Mouse (Mus musculus) kidney, adult 8-10 months (tissue): ENCODE results near the gene Krt13.
A peak's percentile ranks its signal among the peaks of the same experiment; 100 is the strongest.

Experiments
- DNase-seq, 2 experiments: peaks; one replicate each; pipeline ENCODE4 v3.0.0; 2022

Krt13 gene

DNA sequence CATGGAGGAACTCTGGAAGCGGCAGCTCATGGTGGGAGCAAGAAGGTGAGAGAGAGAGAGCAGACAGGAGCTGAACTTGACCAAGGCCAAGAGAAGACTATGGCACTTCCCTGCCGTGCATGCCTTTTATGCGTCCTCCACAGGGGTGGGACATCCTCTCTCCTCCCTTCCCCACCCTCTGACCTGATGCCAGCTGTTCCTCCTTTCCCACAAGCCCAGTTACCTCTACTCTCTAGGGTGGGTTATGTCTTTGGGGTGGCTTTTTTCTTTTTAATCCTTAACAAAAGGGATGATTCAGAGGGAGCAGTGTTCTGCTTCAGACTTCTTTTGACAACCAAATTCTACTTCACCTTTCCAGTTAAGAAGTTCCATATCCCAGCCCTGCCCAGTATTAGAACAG lies at the start of gene Krt13:
TSS of gene Krt13 (minus strand) at position 101 of the 400 bp plus-strand sequence.
- DNase-seq = no peak

DNA sequence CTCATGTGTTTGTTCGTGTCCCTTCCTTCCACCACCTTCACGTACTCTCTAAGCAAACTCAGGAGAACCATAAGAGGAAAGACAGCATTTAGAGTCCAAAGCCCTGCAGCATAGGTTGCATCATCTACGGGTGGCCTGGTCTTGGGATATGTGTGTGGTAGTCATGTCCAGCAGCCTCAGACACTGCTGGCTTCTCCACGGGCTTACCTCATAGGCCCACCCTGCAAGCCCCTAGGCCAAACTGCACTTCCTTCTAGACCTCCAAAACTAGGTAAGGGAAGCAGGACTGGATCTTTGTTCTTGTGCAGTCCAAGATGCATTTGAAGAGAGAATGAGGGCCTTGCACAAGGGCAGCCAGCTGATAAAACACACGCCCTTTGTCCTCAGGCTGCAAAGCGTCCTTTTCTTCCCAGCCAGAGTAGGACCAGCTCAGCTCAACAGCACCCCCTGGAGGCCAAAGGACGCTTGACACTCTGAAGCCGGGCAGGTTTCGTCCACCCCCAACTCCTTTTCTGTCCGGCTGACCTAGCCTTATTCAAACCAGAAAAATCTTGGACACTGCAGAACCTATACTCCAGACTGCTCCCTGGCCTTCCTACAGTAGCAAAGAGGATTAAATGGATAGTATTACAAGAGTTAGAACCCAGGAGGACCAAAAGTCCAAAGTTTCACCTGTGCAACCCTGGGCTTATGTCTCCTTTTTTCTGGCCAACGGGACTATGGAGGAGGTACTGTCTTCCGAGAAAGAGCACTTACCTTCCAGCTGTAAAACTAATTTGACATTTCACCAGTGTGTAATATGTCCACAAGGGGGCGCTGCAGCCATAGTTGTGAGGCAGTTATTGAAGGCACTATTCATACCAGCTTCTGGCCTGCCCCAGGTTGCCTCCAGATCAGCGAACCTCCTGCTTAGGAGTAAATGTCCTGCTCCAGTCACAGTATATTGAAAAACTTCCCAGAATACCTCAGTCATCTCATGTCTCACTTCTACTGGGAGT lies 47.7 kb upstream of the Krt13 start:
- peak; percentile 33 to 65 for DNase-seq

DNA sequence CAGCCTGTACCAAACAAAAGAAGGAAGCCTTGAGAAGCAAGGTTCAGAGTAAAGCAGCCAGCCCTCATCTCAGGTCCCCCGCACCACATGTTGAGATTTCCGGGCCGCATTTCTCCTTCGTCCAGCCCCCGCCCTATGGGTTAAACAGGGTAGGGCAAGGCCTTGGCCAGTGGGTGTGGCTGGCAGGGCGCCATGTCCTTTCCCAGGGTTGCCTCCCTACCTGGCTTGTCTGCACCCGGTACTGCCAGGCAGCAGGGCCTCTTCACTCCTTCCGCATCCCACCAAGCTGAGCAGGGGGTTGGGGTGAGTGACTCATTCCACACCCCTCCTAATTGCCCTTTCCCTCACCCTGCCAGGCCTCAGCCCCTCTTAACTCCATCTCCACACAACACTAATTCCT lies 46.7 kb upstream of the Krt13 start:
- no peak for DNase-seq

DNA sequence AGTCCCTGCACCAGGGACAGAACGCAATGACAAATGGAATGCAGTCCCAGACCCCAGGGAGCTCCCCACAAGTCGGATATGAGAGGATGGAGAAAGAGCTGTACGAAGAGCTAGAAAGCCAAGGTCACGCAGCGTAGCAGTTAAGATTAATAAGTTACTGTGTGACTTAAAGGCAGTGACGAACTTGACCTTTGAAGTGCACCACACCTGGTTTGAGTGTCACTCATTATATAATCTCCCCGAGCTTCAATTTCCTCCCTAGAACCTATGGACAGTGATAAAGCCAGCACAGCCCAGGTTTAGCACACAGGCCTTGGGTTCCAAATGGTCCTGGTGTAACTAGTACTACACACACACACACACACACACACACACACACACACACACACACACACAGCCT lies 43.0 kb upstream of the Krt13 start:
- DNase-seq = peak; percentile 28 to 41

DNA sequence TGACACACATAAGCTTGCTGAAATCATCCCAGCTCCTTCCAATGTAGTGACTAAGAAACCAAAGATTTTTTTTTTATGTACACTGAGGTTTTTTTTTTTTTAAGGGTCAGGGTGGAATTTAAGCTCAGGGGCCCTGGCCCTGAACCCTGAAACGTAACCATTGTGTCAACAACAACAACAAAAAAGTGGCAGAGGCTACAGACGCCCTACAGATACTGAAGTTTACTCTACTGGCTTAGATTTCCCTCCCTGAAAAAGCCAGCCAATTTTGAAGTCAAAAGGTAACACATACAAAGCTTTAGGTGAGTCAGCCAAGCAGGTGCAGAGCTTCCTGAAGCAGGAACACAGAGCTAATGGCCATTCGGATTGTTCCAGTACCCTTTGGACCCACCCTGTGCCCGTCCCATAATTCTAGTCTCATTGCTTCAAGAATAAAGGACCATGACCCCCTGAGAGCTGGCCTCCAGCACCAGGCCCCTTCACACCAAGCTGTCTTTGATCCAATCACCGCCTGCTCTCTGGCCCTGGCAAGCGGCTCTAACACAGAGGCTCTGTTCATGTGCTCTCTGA lies 36.6 kb upstream of the Krt13 start:
- DNase-seq = no peak

DNA sequence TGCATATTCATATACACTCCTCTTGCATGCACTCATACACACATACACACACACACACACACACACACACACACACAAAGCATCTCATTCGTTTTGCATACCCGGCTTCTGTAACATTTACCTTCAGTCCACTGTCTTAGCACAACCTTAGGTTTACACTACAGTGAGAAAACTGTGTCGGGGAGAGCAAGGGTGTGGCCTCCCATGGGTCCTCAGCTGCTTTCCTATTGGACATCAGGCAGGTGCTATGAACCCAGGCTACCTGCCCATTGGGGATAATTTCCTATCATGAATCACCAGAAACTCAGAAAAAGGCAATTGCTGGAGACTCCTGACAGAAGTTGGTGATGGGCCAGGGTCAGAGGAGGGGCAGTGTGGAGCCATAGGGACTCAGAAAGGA lies 36.0 kb upstream of the Krt13 start:
- DNase-seq = no peak

DNA sequence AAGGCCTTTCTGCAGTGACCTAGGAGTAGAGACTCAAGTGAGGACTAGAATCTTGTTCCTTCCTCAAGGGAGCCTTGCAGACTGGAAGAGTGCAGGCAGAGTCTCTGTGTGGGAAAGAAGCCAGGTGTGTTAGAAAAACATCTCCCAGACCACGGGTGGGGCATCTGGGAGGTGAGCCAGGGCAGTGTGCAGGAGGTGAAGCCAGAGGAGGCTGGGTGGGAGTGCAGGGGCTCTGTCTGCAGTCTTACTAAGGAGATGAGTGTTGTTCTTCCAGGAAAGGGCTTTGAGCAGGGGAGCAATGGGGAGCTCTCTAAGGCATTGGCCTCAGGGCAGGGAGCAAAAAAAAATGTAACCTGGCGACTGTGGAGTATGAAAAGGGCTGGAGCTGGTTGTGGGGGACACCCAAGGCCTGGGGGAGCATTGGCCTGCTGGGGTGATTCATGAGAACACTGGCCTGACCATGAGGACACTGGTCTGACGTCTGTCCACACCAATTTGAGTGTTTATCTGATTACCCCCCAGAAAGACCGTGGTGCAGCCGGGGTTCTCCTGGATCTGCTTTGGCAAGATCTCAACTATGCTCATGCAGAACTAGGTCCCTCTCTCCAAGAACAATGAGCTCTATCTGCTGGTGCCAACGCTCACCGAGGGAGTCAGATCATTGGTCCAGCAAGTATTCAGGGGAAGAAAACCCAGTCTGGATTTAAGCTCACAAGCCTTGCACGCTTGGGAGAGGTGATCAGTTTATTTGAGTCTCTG lies 34.3 kb upstream of the Krt13 start:
- DNase-seq = no peak

DNA sequence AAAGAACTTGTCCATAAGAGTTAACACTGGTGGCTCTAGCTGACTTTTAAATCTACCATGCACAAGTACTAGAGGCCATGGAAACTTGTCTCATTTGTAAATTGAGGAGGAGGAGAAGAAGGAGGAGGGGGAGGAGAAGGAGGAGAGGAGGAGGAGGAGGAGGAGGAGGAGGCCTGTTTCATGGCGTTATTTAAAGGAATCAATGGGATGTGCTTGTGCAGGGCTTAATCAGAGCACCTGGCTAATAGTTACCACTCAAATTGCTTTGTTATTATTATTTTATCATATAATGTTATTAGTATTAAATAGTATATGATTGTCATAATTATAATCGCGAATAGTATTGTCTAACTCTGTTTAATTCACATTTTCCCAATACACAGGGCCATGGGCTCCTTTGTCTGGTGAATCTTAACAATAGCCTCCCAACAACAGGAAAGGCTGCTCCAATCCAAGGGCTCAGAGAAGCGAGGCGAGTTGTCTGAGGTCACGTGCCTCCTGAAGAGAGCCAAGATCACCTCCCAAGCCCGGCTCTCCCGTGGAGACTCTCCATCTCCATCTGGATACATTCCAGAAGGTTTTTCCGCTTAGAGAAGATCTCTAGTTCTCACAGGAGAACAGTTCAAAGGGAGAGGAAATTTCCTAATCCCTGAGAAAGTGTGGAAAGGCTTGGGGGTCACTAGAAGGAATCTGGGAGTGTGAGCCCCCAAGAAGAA lies 27.4 kb upstream of the Krt13 start, which contains the start of gene Krt19:
TSS of gene Krt19 (minus strand) at position 51 of the 716 bp plus-strand sequence.
- no peak for DNase-seq

DNA sequence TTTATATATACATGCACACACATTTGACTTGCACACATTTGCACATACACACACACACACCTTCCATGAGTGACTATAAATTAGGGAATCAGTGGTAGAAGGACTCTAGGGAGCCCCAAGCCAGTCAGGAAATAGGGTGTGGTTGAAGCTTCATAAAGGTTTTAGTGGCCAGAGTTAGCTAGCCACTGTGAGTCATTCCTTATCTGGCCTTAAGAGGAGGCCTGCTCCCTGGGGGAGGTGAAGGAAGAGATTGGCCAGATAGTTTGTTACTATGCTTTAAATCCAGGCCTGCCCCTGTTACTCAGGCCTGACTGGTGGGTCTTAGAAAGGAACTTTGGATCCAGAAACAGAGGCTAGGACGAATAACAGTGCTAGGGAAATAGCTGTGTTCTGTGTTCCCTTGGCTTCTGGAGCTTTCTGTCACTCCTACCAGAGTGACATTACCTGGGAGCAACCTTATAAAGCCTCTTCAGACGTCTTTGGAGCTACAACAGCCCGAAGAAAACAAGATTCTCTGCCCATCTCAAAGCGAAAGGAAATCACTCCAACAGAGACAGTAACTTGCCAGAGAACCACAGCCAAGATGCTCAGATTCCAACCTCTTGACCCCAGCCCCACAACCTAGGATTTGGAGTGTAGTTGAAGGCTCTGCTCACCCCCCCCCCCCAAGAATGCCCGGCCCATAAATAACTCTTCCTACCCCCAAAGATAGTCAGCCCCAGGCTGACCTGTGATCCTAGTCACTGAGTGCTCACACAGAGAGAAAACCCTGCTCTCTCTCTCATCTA lies 26.4 kb upstream of the Krt13 start:
- no peak for DNase-seq

DNA sequence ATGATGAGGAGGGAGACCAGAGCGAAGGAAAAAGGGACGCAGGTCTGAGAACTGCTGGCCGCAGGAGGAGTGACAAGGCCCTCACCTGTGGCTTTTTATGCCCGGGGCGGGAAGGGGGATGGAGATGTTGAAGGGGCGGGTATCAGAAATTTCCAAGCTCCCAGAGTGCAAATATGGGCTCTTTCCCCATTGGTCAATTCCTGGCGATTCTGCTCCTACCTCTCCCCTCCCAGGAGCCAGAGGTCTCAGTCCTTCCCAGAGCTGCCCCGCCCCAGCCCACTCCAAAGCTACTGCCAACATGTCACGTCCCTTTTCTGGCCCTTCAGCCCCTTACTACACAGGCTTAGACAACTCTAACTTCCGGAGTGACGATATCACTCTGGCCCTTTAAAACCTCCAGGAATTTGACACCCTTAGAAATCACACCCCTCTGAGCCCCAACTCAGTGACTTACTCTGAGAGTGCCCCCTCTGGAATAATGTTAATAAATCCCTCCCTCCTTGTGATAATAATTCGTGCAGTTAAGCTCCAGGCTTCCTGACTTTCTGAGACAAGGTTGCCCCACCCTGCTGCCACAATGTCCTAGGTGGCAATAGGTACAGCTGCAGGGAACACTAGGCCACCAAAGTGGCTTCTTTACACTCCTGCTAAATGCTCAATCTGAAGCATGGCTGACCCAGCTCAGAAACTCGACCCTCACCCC lies 24.6 kb upstream of the Krt13 start:
- no peak for DNase-seq

DNA sequence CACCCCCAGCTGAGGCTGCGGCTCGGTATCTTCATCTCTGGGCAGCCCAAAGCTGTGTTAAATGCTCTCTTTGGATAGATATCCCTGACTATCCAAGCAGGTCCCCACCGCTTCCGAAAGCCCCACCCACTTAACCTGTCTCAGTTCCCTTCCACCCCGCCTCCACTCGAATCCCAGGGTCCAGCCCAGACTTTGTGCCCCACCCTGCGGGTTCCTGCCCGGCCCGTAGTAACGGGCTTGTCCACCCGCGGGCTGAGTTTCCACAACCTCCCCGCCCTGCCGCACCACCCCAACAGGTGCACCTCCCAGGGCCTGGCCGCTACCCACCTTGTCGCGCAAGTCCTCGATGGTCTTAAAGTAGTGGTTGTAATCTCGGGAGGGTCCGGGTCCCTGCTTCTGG lies 23.7 kb upstream of the Krt13 start:
- peak; percentile 19 for DNase-seq

DNA sequence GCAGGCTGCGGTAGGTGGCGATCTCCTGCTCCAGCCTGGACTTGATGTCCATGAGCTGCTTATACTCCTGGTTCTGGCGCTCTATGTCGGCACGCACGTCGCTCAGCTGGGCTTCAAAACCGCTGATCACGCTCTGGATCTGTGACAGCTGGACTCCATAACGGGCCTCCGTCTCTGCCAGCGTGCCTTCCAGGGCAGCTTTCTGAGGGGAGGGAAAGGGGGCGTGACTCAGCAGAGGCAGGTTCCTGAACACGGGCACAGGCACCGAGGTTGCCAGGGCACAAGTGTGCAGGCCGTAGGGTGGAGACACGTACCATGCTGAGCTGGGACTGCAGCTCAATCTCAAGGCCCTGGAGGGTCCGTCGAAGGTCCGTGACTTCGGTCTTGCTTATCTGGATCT lies 19.6 kb upstream of the Krt13 start:
- DNase-seq = peak in 1 of 2 experiments; percentile 17

DNA sequence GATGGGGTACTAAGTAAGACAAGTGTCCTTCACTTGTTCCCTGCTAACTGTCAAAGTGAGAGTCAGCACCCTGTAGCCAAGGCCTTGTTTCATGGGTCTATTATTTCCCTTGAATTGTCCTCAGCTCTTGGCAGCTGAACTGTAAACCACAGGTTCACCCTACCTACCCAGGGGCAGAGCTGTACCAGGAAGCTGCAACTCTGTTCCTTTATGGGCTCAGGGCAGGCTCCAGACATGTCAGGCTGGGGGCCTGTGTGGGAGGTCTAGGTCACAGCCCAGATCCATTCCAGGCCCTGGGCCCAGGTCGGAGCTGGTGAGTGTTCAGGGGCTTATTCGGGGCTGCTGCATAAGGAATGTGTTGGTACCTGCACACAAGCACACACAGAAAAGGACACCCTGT lies 18.0 kb upstream of the Krt13 start:
- no peak for DNase-seq

DNA sequence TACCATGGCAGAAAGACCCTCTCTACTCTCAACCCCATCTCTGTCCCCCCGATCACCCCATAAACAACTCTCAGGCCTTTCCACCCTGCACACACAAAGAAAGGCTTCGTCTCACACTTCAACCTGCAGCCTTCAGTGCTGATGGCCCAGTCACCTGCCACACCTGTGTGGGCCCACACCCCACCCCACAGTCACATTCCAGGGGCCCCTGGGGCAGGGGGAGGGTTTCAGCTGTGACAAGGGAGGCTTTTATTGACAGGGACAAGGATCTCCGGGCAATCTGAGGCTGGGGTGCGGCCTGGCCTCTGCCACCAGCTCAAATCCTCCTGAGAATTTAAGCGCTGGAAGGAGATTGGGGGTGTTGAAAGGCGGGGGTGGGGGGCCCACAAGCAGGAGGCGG lies 17.4 kb upstream of the Krt13 start:
- DNase-seq = no peak

DNA sequence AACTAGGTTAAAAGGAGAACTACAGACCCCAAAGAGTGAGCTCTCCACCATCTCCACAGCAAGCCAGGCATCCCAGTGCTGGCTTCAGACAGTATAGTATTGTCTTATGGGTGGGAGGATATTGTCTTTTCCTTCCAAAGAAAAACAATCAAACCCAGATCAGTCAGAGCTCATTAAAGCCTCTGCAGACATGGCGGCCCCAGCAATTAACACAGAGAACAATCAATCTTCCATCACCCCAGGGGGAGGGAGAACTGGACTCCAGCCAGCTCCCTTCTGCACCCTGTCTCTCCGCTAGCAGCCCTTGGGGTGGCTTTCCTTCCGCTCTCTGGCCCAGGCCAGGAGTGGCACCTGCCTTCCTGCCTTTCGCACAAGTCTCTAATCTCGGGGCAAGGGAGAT lies 16.3 kb upstream of the Krt13 start:
- no peak for DNase-seq

DNA sequence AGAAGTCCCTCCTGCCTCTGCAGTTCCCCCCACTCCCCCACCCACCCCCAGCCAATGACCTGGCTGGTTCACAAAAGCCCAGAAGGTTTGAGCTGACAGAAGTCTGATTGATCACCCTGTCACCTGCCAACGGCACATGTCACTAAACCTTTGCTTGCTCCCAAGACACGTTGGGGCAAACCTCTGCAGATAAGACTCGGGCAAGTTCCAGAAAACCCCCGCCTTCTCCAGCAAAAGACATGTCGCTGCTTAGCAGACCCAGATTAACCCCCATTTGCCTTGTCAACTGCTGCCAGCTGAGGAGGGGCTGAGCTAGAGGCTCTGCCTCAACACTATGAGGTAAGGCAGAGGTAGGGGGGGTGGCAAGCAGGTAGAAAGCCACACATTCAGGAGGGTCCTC lies 15.2 kb upstream of the Krt13 start:
- no peak for DNase-seq

DNA sequence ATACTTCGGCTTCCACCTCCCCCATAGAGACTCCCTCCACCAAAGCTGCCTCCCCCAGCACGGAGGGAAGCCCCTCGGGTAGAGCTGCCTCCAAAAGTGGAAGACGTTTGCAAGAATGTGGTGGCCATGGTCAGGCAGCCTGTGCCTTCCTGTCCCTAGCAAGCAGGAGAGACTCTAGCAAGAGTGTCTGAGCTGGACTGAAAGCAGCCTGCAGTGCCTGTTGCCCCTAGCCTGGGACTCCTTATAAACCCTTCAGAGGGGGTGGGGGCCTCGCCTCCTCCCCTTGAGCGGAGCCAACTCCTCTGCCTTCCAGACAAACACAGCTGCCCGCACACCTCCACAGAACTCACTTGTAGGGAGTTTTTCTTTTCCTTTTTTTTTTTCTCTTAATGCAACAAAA lies 14.4 kb upstream of the Krt13 start, which contains the start of gene Krt15:
TSS of gene Krt15 (minus strand) at position 198 of the 400 bp plus-strand sequence.
- DNase-seq = no peak

DNA sequence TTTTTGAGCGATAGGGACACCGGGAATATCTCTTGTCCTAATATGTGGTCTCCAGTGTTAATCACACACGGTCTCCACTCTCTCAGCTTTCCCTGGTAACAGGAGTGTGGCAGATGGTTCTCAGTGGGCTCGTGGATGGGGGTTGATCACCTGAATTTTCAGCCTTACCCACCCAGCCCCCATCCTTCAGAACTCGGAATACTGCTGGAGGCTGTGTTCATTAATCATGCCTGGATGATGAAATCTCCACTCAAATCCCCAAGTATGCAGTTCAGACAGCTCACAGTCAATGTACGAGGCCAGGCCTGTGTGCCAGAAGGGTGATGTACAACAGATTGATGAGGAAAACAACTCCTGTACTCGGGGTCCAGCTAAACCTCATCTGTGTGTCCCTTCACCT lies 3.5 kb upstream of the Krt13 start:
- DNase-seq = no peak

DNA sequence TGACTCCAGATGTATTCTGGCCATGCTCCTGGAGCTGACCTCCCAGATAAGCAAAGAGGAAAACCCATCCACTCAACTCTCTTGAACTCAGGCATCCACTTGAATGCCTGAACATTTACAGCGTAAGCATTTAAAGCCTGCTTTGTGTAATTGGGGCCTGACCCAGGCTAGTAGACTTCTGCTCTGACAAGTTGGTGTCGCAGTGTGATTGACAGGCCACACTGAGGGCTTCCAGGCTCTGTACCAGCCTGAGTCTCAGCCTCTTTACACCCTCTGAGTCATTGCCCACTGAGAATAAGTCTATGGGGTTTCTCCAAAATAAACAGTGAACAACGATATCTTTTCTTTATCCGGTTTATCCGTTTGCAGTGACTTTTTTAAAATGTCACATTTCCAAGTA lies 1.0 kb downstream of the Krt13 start:
- no peak for DNase-seq

DNA sequence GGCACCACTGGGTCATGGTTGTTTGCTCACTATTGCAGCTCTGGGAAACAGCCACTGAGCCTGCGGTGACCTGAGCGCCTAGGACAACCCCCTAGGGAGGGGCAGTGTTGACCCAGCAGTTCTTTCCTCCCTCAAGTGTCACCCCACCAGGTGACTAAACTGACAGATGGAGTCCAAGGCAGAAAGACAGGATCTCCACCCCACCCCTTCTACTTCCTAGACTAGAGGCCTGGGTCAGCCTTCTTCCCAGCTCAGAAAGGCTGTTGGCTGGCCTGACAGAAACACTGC lies 7.7 kb downstream of the Krt13 start:
- no peak for DNase-seq

DNA sequence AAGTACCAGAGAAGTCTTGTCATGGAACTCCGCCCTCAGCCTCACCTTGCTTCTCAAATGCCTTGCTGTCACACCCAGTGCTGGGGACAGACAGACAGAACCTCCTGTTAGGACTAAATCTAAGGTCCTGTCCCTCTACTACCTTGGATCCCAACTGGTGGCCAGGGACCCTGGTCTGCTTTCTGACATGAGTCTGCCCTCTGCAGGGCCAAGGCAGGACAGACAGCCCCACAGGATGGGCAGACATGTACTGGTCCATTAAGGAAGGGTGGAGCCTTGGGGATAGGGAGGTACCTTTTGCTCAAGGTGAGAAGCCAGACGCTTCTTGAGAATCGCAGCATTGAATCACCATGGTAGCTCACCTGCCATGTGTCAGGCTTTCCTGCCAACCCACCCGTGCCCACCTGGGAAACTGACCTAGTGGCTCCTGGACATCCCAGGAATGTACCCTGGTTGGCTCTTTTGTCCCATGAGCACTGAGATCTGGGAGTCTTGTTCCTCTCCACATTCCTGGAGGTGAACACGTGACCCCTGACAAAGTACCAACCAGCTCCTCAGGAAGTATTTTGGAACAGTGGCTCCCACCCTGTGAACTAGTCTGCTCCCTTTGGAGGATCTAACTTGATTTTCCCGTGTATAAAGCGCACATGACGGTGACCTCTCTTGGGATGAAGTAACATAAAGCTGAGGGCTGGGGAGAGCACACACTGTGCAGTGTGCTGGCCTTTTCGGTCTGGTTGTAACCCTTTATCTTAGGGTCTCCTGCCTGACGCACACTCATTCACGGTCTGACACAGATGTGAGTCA lies 8.2 kb downstream of the Krt13 start:
- DNase-seq = no peak
